Mouse (Mus musculus): ENCODE data around the gene Bco2. TPM values are rescaled to one million over a fixed set of nuclear protein-coding genes. Genes with fewer than 3 reads are reported as not detected.

The Bco2 gene
- polyA plus RNA-seq, 1 experiment from 2014 or later, result 0.63 TPM

DNA sequence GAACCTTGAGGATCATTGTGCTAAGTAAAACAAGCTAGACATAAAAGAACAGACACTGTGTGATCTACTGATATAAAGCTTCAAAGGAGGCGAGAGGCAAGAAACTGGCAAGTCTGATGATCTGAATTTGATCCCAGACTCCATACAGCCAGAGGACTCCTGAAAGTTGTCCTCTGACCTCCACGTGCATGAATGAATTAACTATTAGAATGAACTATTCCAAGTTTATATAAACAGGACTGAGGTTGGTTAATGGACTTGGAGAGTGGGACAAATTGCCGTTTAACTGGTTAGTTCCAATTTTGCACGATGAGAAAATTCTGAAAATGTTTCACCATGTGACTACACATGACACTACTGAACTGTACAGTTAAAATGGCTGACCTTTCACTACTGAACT lies 6.0 kb downstream of the Bco2 start:
- Histone ChIP-seq H3K27me3 (ENCODE audit: control insufficient read depth, insufficient read depth, low read length) (no peaks in the 10 kb centered on the region), H3K9ac (ENCODE audit: low read length) (no peak overlapping the region), H3K9me3 (ENCODE audit: control insufficient read depth, low read length) (no peaks in the 10 kb centered on the region), H3K27ac (ENCODE audit: low read depth, low read length) (no peak overlapping the region), H3K4me1 (replicated peaks; ENCODE audit: control insufficient read depth, insufficient read depth, low read length) (peaks cover under 1% of the 10 kb centered on the region; the same call in 1 of the 2 replicates), H3K4me2 (ENCODE audit: low read depth, low read length, severe bottlenecking) (no peak overlapping the region), H3K36me3 (ENCODE audit: control insufficient read depth, insufficient read depth, low read length) (no peaks in the 10 kb centered on the region), H3K4me3 (ENCODE audit: low read depth, low read length) (no peak overlapping the region)
- no peak for ATAC-seq (replicated peaks; ENCODE audit: low FRiP score)
- no peak for DNase-seq (ENCODE audit: low spot score)
- 86% methylated on average over 4 of the region's 4 CpGs for WGBS

DNA sequence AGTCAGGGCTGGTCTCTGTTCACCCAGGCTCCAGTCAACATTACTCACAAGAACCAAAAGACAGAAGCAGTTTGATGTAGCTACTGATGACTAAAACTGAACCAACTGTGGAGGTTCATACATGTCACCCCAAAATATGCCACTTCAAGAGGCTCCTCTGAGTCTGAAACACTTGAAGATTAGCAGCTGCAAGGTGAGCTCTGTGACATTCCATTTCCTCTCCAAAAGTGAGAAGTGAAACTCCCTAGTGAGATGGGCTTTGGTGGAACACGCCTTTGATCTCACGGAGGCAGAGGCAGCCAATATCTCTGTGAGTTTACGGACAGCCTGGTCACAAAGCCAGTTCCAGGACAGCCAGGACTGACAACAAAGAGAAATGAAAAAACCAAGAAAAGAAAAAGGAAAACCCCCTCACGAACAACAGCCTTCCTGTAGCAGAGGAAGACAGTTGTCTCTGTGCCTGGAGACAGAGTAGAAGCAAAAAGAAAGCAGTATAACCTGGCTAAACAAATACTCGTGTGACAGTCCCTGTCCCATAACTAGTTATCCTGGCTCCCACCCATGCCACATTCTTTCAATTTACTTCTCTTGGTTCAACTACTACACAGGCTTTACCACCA lies 7.0 kb downstream of the Bco2 start:
- H3K9ac ChIP-seq (ENCODE audit: low read length), result no peak overlapping the region
- no peak overlapping the region for H3K4me3 ChIP-seq (ENCODE audit: low read depth, low read length)
- WGBS, result 61% methylated on average over 5 of the region's 5 CpGs
- no peak overlapping the region for H3K4me2 ChIP-seq (ENCODE audit: low read depth, low read length, severe bottlenecking)
- DNase-seq (ENCODE audit: low spot score) (no peak), ATAC-seq (replicated peaks; ENCODE audit: low FRiP score) (no peak)
- H3K9me3 ChIP-seq (ENCODE audit: control insufficient read depth, low read length), result no peaks in the 10 kb centered on the region
- no peaks in the 10 kb centered on the region for H3K36me3 ChIP-seq (ENCODE audit: control insufficient read depth, insufficient read depth, low read length)
- no peak overlapping the region for H3K27ac ChIP-seq (ENCODE audit: low read depth, low read length)
- H3K27me3 ChIP-seq (ENCODE audit: control insufficient read depth, insufficient read depth, low read length), result no peaks in the 10 kb centered on the region
- H3K4me1 ChIP-seq (replicated peaks; ENCODE audit: control insufficient read depth, insufficient read depth, low read length), result no peaks in the 10 kb centered on the region

DNA sequence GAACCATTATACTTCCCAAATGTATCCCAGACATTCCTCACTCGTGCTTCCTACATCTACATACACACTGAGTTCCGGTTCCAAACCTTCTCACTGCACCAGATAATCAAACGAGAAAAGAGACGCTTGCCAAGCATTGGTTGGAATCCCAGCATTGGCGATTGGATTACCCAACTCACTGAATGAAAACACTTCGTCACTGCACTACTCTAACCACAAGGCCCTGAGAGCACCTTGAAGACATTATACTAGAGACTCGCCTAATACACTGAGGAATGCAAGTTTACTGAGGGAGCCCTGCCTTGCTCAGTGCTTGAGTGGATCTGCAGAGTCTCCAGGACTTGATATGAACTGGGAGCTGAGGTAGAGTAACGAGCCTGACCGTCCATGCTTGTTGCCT lies 12.6 kb downstream of the Bco2 start:
- ATAC-seq (replicated peaks; ENCODE audit: low FRiP score) (no peak), DNase-seq (ENCODE audit: low spot score) (no peak)
- no peaks in the 10 kb centered on the region; the same call in 1 of the 2 replicates for H3K4me1 ChIP-seq (replicated peaks; ENCODE audit: control insufficient read depth, insufficient read depth, low read length)
- no peak overlapping the region for H3K4me3 ChIP-seq (ENCODE audit: low read depth, low read length)
- H3K9me3 ChIP-seq (ENCODE audit: control insufficient read depth, low read length), result no peaks in the 10 kb centered on the region
- no peak overlapping the region for H3K27ac ChIP-seq (ENCODE audit: low read depth, low read length)
- 78% methylated on average over 9 of the region's 9 CpGs for WGBS
- no peaks in the 10 kb centered on the region for H3K27me3 ChIP-seq (ENCODE audit: control insufficient read depth, insufficient read depth, low read length)
- H3K4me2 ChIP-seq (ENCODE audit: low read depth, low read length, severe bottlenecking), result no peak overlapping the region
- H3K9ac ChIP-seq (ENCODE audit: low read length), result no peak overlapping the region
- no peaks in the 10 kb centered on the region for H3K36me3 ChIP-seq (ENCODE audit: control insufficient read depth, insufficient read depth, low read length)

DNA sequence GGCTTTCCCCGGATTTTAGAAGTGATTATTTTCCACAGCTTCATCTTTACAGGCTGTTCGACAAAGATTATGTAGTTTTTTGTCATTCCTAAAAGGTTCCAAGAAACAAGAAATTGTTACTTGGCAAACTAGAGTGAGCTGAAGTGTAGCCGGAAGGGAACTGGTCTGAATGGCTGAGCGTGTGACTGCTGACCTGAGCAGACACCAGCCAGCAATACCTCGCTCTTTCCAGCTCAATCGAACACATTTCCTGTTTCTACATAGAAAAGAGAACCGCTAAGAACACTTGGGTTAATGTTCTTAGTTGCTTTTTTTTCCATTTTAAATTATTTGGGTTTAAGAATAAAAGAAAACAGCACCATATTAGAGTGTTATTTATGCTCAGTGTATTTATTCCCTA lies 14.8 kb downstream of the Bco2 start:
- Histone ChIP-seq H3K9ac (ENCODE audit: low read length) (no peak overlapping the region), H3K27me3 (ENCODE audit: control insufficient read depth, insufficient read depth, low read length) (no peaks in the 10 kb centered on the region), H3K4me2 (ENCODE audit: low read depth, low read length, severe bottlenecking) (no peak overlapping the region; the same call in 1 of the 2 replicates), H3K4me3 (ENCODE audit: low read depth, low read length) (no peak overlapping the region), H3K27ac (ENCODE audit: low read depth, low read length) (peak overlapping the region; percentile 25; the same call in 1 of the 2 replicates), H3K9me3 (ENCODE audit: control insufficient read depth, low read length) (no peaks in the 10 kb centered on the region), H3K4me1 (replicated peaks; ENCODE audit: control insufficient read depth, insufficient read depth, low read length) (no peaks in the 10 kb centered on the region; the same call in 1 of the 2 replicates), H3K36me3 (ENCODE audit: control insufficient read depth, insufficient read depth, low read length) (no peaks in the 10 kb centered on the region)
- WGBS, result 65% methylated on average over 7 of the region's 7 CpGs
- ATAC-seq (replicated peaks; ENCODE audit: low FRiP score), result no peak
- no peak for DNase-seq (ENCODE audit: low spot score)

DNA sequence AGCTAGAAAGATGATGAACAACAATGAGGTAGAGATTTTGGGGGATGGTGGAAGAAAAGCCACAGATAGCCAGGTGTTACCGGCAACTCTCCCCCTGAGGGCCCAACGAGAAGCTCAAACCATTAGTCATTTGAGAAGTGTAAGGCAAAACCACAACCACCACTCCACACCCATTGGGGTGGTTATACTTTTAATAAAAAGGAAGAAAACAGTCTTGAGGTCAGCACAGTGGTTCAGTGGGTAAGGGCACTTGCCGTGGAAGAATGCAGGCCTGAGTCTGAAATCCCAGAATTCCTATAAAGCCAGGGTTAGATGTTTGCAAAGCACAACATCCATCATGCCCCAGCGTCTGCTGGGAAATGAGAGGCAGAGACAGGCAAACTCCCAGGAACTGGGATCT lies 17.7 kb downstream of the Bco2 start:
- Histone ChIP-seq H3K4me3 (ENCODE audit: low read depth, low read length) (no peak overlapping the region), H3K36me3 (ENCODE audit: control insufficient read depth, insufficient read depth, low read length) (no peaks in the 10 kb centered on the region), H3K9me3 (ENCODE audit: control insufficient read depth, low read length) (no peaks in the 10 kb centered on the region), H3K4me2 (ENCODE audit: low read depth, low read length, severe bottlenecking) (no peak overlapping the region), H3K27me3 (ENCODE audit: control insufficient read depth, insufficient read depth, low read length) (no peaks in the 10 kb centered on the region), H3K27ac (ENCODE audit: low read depth, low read length) (no peak overlapping the region), H3K4me1 (replicated peaks; ENCODE audit: control insufficient read depth, insufficient read depth, low read length) (no peaks in the 10 kb centered on the region; the same call in 1 of the 2 replicates), H3K9ac (ENCODE audit: low read length) (no peak overlapping the region)
- ATAC-seq (replicated peaks; ENCODE audit: low FRiP score) (no peak), DNase-seq (ENCODE audit: low spot score) (no peak)
- 85% methylated on average over 4 of the region's 4 CpGs for WGBS

DNA sequence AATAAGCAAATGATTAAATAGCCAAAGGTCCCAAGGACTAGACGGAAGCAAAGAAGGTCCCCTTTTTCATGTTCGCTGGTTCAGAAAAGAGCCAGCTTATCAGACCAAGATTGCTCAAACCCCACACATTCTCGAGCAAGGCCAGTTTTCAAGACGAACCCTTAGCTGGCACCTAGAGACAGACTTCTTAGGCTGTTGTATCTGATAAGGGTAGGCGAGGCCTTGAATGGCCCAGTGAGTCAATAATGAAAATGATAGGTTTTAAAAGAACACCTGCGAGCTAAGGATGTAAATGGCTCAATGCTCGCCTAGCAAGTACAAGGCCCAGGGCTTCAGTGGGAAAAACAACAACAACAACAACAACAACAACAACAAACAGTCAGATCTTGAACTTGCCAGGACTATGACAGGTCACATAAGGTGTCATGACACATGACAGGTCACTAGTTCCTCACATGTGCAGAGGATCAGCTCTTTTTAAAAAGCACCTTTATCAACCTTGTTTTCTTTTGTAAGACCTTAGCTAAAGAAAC lies 18.3 kb downstream of the Bco2 start:
- Histone ChIP-seq H3K27ac (ENCODE audit: low read depth, low read length) (no peak overlapping the region), H3K36me3 (ENCODE audit: control insufficient read depth, insufficient read depth, low read length) (no peaks in the 10 kb centered on the region), H3K9ac (ENCODE audit: low read length) (no peak overlapping the region), H3K27me3 (ENCODE audit: control insufficient read depth, insufficient read depth, low read length) (no peaks in the 10 kb centered on the region), H3K4me1 (replicated peaks; ENCODE audit: control insufficient read depth, insufficient read depth, low read length) (no peaks in the 10 kb centered on the region; the same call in 1 of the 2 replicates), H3K9me3 (ENCODE audit: control insufficient read depth, low read length) (no peaks in the 10 kb centered on the region), H3K4me3 (ENCODE audit: low read depth, low read length) (no peak overlapping the region), H3K4me2 (ENCODE audit: low read depth, low read length, severe bottlenecking) (no peak overlapping the region)
- no peak for DNase-seq (ENCODE audit: low spot score)
- WGBS, result 86% methylated on average over 7 of the region's 7 CpGs
- no peak for ATAC-seq (replicated peaks; ENCODE audit: low FRiP score)

DNA sequence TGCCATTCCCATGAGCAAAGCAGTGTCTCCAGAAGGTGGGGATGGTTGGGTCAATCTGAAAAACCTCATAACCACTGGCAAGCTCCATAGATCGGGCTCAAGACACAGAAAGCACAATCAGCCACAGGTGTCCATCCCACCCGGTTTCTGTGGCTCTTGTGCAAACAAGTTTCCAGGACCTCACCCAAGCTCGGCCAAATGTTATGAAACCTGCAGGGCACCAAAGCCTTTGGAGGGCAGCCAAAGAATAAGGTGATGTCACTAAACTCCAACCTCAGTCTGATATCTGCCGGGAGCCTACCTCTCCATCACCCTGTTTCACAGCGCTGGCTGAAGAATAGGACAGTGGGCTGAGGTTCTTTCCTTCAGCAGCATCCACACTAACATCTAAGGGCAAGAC lies 19.1 kb downstream of the Bco2 start:
- H3K9me3 ChIP-seq (ENCODE audit: control insufficient read depth, low read length), result no peaks in the 10 kb centered on the region
- H3K27ac ChIP-seq (ENCODE audit: low read depth, low read length), result no peak overlapping the region
- H3K4me1 ChIP-seq (replicated peaks; ENCODE audit: control insufficient read depth, insufficient read depth, low read length), result no peaks in the 10 kb centered on the region; the same call in 1 of the 2 replicates
- H3K27me3 ChIP-seq (ENCODE audit: control insufficient read depth, insufficient read depth, low read length), result no peaks in the 10 kb centered on the region
- H3K4me3 ChIP-seq (ENCODE audit: low read depth, low read length), result no peak overlapping the region
- DNase-seq (ENCODE audit: low spot score) (no peak), ATAC-seq (replicated peaks; ENCODE audit: low FRiP score) (no peak)
- no peaks in the 10 kb centered on the region for H3K36me3 ChIP-seq (ENCODE audit: control insufficient read depth, insufficient read depth, low read length)
- no peak overlapping the region for H3K9ac ChIP-seq (ENCODE audit: low read length)
- 89% methylated on average over 5 of the region's 5 CpGs for WGBS
- no peak overlapping the region for H3K4me2 ChIP-seq (ENCODE audit: low read depth, low read length, severe bottlenecking)

DNA sequence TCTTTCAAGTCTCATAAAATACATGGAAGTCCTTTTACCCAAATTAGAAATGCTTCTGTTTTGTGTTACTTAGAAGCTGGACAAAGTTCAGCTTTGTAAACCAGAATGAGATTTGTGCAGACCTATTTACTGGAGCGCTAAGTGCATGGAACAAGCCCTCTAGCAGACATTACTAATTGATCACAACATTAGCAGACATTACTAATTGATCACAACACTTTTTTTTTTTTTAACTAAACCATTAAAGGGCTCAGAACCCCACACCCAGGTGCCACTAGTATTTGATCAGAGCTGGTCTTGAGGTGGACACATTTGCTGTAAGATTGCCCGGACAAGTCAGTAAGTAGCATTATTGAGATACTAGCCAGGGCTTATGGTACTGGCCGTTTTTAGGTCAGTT lies 21.2 kb downstream of the Bco2 start:
- Histone ChIP-seq H3K27me3 (ENCODE audit: control insufficient read depth, insufficient read depth, low read length) (no peaks in the 10 kb centered on the region), H3K4me1 (replicated peaks; ENCODE audit: control insufficient read depth, insufficient read depth, low read length) (no peaks in the 10 kb centered on the region), H3K4me2 (ENCODE audit: low read depth, low read length, severe bottlenecking) (no peak overlapping the region), H3K4me3 (ENCODE audit: low read depth, low read length) (no peak overlapping the region), H3K36me3 (ENCODE audit: control insufficient read depth, insufficient read depth, low read length) (no peaks in the 10 kb centered on the region), H3K27ac (ENCODE audit: low read depth, low read length) (no peak overlapping the region), H3K9me3 (ENCODE audit: control insufficient read depth, low read length) (no peaks in the 10 kb centered on the region), H3K9ac (ENCODE audit: low read length) (no peak overlapping the region)
- DNase-seq (ENCODE audit: low spot score), result no peak
- no peak for ATAC-seq (replicated peaks; ENCODE audit: low FRiP score)
- WGBS, result 86% methylated on average over 3 of the region's 3 CpGs

DNA sequence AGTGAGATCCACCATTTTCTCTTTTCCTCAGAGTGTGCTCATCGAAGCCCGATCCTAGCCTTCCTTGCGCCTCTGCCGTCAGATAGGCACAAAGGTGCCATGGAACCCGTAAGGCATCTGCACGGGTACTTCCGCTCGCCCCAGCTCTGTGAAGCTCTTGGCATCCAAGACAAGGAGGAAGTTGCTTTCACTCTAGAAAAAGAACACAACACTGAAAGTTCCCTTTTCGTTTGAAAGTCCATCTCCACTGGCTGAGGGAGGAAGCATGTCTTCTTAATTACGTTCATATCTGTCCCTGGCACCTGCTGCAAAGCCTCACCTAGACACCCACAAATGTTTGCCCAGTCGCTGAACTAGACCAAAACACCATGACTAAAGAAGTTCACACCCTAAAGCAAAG lies 21.7 kb downstream of the Bco2 start:
- H3K9ac ChIP-seq (ENCODE audit: low read length), result no peak overlapping the region
- no peaks in the 10 kb centered on the region for H3K4me1 ChIP-seq (replicated peaks; ENCODE audit: control insufficient read depth, insufficient read depth, low read length)
- no peak overlapping the region for H3K4me3 ChIP-seq (ENCODE audit: low read depth, low read length)
- WGBS, result 89% methylated on average over 11 of the region's 11 CpGs
- H3K9me3 ChIP-seq (ENCODE audit: control insufficient read depth, low read length), result no peaks in the 10 kb centered on the region
- no peak for DNase-seq (ENCODE audit: low spot score)
- H3K27ac ChIP-seq (ENCODE audit: low read depth, low read length), result no peak overlapping the region
- no peak overlapping the region for H3K4me2 ChIP-seq (ENCODE audit: low read depth, low read length, severe bottlenecking)
- no peaks in the 10 kb centered on the region for H3K36me3 ChIP-seq (ENCODE audit: control insufficient read depth, insufficient read depth, low read length)
- no peak for ATAC-seq (replicated peaks; ENCODE audit: low FRiP score)
- H3K27me3 ChIP-seq (ENCODE audit: control insufficient read depth, insufficient read depth, low read length), result no peaks in the 10 kb centered on the region
